Mouse (Mus musculus) thymus, postnatal 14 days (tissue): Measurements from ENCODE around the gene Hspa1a.
"Not testable (repeated sequence)": the region's sequence is repeated elsewhere in the genome, so short reads cannot be mapped to it uniquely, and the experiment has no call there.

Source experiments
- DNase-seq: peaks from one replicate; pipeline ENCODE4 v3.0.0; 2021

The Hspa1a gene

GRCm38 (mm10) chr17:34962841-34963240, 9.1 kb downstream of the Hspa1a start:
- no peak for DNase-seq

GRCm38 (mm10) chr17:34962125-34962524, 9.8 kb downstream of the Hspa1a start:
- DNase-seq: no peak

GRCm38 (mm10) chr17:34960702-34961493, 11.1 kb downstream of the Hspa1a start:
- no peak for DNase-seq

- no peak for DNase-seq
Measured at GRCm38 (mm10) chr17:34959881-34960515, 12.0 kb downstream of the Hspa1a start.

GRCm38 (mm10) chr17:34959130-34959778, 12.7 kb downstream of the Hspa1a start, which contains the start of gene Hspa1b:
Gene Hspa1b (minus strand): TSS chr17:34959238.
- peak; percentile 76 for DNase-seq

GRCm38 (mm10) chr17:34958734-34959129, 13.2 kb downstream of the Hspa1a start:
- DNase-seq: not testable (repeated sequence)

- not testable (repeated sequence) for DNase-seq
Measured at GRCm38 (mm10) chr17:34957966-34958365, 14.0 kb downstream of the Hspa1a start.

GRCm38 (mm10) chr17:34957291-34957690, 14.7 kb downstream of the Hspa1a start:
- DNase-seq: not testable (repeated sequence)

GRCm38 (mm10) chr17:34956340-34956739, 15.6 kb downstream of the Hspa1a start:
- no peak for DNase-seq

GRCm38 (mm10) chr17:34955884-34956283, 16.1 kb downstream of the Hspa1a start:
- DNase-seq: no peak

- no peak for DNase-seq
Measured at GRCm38 (mm10) chr17:34954831-34955230, 17.1 kb downstream of the Hspa1a start.

GRCm38 (mm10) chr17:34953904-34954303, 18.1 kb downstream of the Hspa1a start:
- no peak for DNase-seq

- no peak for DNase-seq
Measured at GRCm38 (mm10) chr17:34953258-34953657, 18.7 kb downstream of the Hspa1a start.

- DNase-seq: peak; percentile 83
Measured at GRCm38 (mm10) chr17:34952378-34953040, 19.4 kb downstream of the Hspa1a start.

- DNase-seq: no peak
Measured at GRCm38 (mm10) chr17:34951636-34952377, 20.1 kb downstream of the Hspa1a start.

GRCm38 (mm10) chr17:34950514-34951455, 21.2 kb downstream of the Hspa1a start:
- DNase-seq: no peak

GRCm38 (mm10) chr17:34949553-34949969, 22.4 kb downstream of the Hspa1a start:
- no peak for DNase-seq

- not testable (repeated sequence) for DNase-seq
Measured at GRCm38 (mm10) chr17:34948721-34949552, 23.0 kb downstream of the Hspa1a start.

- no peak for DNase-seq
Measured at GRCm38 (mm10) chr17:34947606-34948005, 24.4 kb downstream of the Hspa1a start.

- no peak for DNase-seq
Measured at GRCm38 (mm10) chr17:34946486-34947140, 25.3 kb downstream of the Hspa1a start.
